Mouse (Mus musculus) CH12.LX (cell line): ENCODE data around the gene Fkbp9. TPM values are rescaled to one million over a fixed set of nuclear protein-coding genes. Genes with fewer than 3 reads are reported as not detected.

Source experiments
- DNase-seq: peaks from one replicate; pipeline ENCODE4 v3.0.0-alpha.2; 2013; ENCODE audit errors: extremely low read depth
- H3K27ac ChIP-seq: 2 replicates; pipeline ENCODE4 v1.5.1; 2012; ENCODE audit warnings: low read depth, mild to moderate bottlenecking, control low read depth, moderate library complexity; ENCODE audit not compliant: insufficient read depth
- H3K27me3 ChIP-seq: replicated peaks from 2 replicates; pipeline ENCODE3; 2012; ENCODE audit warnings: inconsistent platforms
- H3K36me3 ChIP-seq, 2 experiments: replicated peaks in 1 of 2; 2 replicates each; pipeline versions ENCODE3 to v1.6.1; 2012; ENCODE audit warnings: inconsistent platforms in 1 of 2, low read length in 1 of 2, mild to moderate bottlenecking in 1 of 2, mixed read lengths in 1 of 2, moderate library complexity in 1 of 2; ENCODE audit not compliant: control insufficient read depth in 1 of 2, insufficient read depth in 1 of 2
- H3K4me1 ChIP-seq, 2 experiments: 2 replicates each; pipeline ENCODE4 v1.6.1; 2012; ENCODE audit warnings: inconsistent platforms in 1 of 2, moderate library complexity in 1 of 2; ENCODE audit not compliant: insufficient read depth in 2 of 2, control insufficient read depth in 1 of 2
- H3K4me2 ChIP-seq: 2 replicates; pipeline ENCODE4 v1.6.1; 2012; ENCODE audit warnings: low read depth, mild to moderate bottlenecking, control low read depth; ENCODE audit not compliant: poor library complexity, insufficient read depth, severe bottlenecking
- H3K4me3 ChIP-seq, 3 experiments: fragments of 150-350 bp in 1 of 3; sonication (generic) in 1 of 3; replicated peaks in 1 of 3; 2 replicates each; pipeline versions ENCODE3 to v1.5.1; 2011 to 2012; ENCODE audit warnings: low read depth in 2 of 3, low read length in 2 of 3, mild to moderate bottlenecking in 2 of 3, moderate library complexity in 2 of 3, control low read depth in 1 of 3, improper control_type of control experiment in 1 of 3, inconsistent platforms in 1 of 3, mixed read lengths in 1 of 3; ENCODE audit not compliant: poor library complexity in 1 of 3
- H3K79me2 ChIP-seq: replicated peaks from 2 replicates; pipeline ENCODE4 v1.6.1; 2012; ENCODE audit warnings: mild to moderate bottlenecking, moderate library complexity; ENCODE audit not compliant: control insufficient read depth, poor library complexity, insufficient read depth, severe bottlenecking; ENCODE audit errors: extremely low read depth
- H3K9ac ChIP-seq: 2 replicates; pipeline ENCODE4 v1.6.1; 2012; ENCODE audit warnings: low read depth, mild to moderate bottlenecking, control low read depth, moderate library complexity; ENCODE audit not compliant: insufficient read depth
- H3K9me3 ChIP-seq: replicated peaks from 2 replicates; pipeline ENCODE3; 2012; ENCODE audit warnings: low read length, inconsistent platforms, mixed read lengths
- BHLHE40 ChIP-seq: IDR thresholded peaks from 2 replicates; pipeline ENCODE4 v1.6.1; 2011; ENCODE audit warnings: mild to moderate bottlenecking, low read depth, low read length, improper control_type of control experiment
- CHD1 ChIP-seq: IDR thresholded peaks from 2 replicates; pipeline ENCODE4 v1.6.1; 2012; ENCODE audit warnings: low read depth, low read length, improper control_type of control experiment, inconsistent platforms
- MEF2A ChIP-seq: IDR thresholded peaks from 2 replicates; pipeline ENCODE4 v1.6.1; 2014; ENCODE audit warnings: low read depth, mild to moderate bottlenecking, inconsistent platforms, low read length, improper control_type of control experiment, borderline replicate concordance
- SIN3A ChIP-seq: IDR thresholded peaks from 2 replicates; pipeline ENCODE4 v1.6.1; 2012; ENCODE audit warnings: low read length, improper control_type of control experiment, inconsistent platforms
- SMC3 ChIP-seq: IDR thresholded peaks from 2 replicates; pipeline ENCODE4 v1.6.1; 2011; ENCODE audit warnings: low read depth, low read length, improper control_type of control experiment
- ZNF384 ChIP-seq: IDR thresholded peaks from 2 replicates; pipeline ENCODE4 v1.6.1; 2012; ENCODE audit warnings: low read depth, low read length, improper control_type of control experiment, inconsistent platforms
- dilution Hi-C: fragments of 300-500 bp; cut with MboI; formaldehyde crosslinking; loops from 2 replicates; pipeline ENCODE4 v1.14.3; 2020; ENCODE audit warnings: low sequenced_read_pairs; ENCODE audit not compliant: extremely low pct_unique_long_range_greater_than_20kb, extremely low pct_ligation_motif_present
- in situ Hi-C: fragments of 300-500 bp; cut with MboI; formaldehyde crosslinking; loops from 3 replicates; pipeline ENCODE4 v1.14.3; 2019; ENCODE audit warnings: low sequenced_read_pairs, low pct_ligation_motif_present, low pct_unique_long_range_greater_than_20kb, mixed read lengths
- polyA plus RNA-seq: library from polyadenylated mRNA; unstranded; fragments of >175 nt; gene quantifications from 2 replicates; pipeline ENCODE4 v1.2.1, GENCODE M21; 2012; ENCODE audit warnings: low read depth; ENCODE audit not compliant: insufficient read length
- total RNA-seq, 2 experiments: library from RNA; depleted of rRNA; stranded (reverse); fragments of 300-350 nt in 1 of 2; fragments of >200 nt in 1 of 2; gene quantifications; 2 replicates each; pipeline ENCODE4 v1.2.3; 2012 to 2014

Fkbp9 gene
- total and polyA plus RNA-seq, 3 experiments: 0.07 to 1.7 TPM; not detected in 1

DNA sequence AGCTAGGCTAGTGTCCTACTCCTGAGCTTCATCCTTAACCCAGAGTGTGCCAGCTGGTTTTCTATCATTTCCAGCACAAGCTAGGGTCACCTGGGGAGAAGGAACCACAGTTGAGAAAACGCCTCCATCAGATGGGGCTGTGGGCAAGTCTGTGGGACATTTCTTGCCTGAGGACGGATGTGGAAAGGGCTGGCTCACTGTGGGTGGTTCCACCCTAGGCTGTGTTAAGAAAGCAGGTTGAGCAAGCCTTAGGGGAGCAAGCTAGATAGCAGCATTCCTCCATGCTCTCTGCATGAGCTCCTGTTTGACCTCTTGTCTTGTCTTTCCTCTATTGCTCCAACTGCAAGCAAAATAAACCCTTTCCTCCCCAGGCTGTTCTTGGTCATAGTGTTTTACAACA, 58.9 kb downstream of the Fkbp9 start:
- Histone ChIP-seq H3K36me3 (peaks cover 25 to 58% of the 10 kb centered on the region in 2 experiments), H3K27ac (no peak overlapping the region), H3K4me1 (no peaks in the 10 kb centered on the region), H3K27me3 (no peaks in the 10 kb centered on the region), H3K4me3 (no peak overlapping the region), H3K4me2 (no peak overlapping the region), H3K9ac (no peak overlapping the region), H3K9me3 (no peaks in the 10 kb centered on the region), H3K79me2 (no peaks in the 10 kb centered on the region; the same call in 1 of the 2 replicates)
- DNase-seq: no peak
- in situ Hi-C loops: no loop called here
- TF ChIP-seq MEF2A (no peak), CHD1 (no peak), ZNF384 (no peak)
- dilution Hi-C loops: no loop called here

GRCm38 (mm10) chr6:56899601-56900000, 67.7 kb downstream of the Fkbp9 start:
- peaks cover 0 to 19% of the 10 kb centered on the region in 2 experiments for H3K36me3 ChIP-seq
- H3K79me2 ChIP-seq: peaks cover 9% of the 10 kb centered on the region; the same call in 1 of the 2 replicates
- no peak overlapping the region for H3K27ac ChIP-seq
- H3K4me2 ChIP-seq: peak overlapping the region; percentile 50
- H3K4me3 ChIP-seq: no peak overlapping the region
- dilution Hi-C loops (no loop called here), in situ Hi-C loops (no loop called here)
- peaks cover 0 to 37% of the 10 kb centered on the region in 2 experiments; a peak in 2 of 4 replicates for H3K4me1 ChIP-seq
- TF ChIP-seq MEF2A (no peak), SIN3A (0 out of 2 replicates have a peak, but pooled peaks have one; percentile 42)
- no peak for DNase-seq
- 0 out of 2 replicates have a peak overlapping the region, but pooled peaks have one; percentile 33 for H3K9ac ChIP-seq
- no peaks in the 10 kb centered on the region for H3K27me3 ChIP-seq
- no peaks in the 10 kb centered on the region for H3K9me3 ChIP-seq

- Histone ChIP-seq H3K27me3 (no peaks in the 10 kb centered on the region), H3K4me3 (peak overlapping the region; percentile 45 to 52 (median 51)), H3K4me2 (peak overlapping the region; percentile 87), H3K9me3 (no peaks in the 10 kb centered on the region), H3K79me2 (peaks cover 12% of the 10 kb centered on the region; the same call in 1 of the 2 replicates), H3K36me3 (peaks cover 0 to 13% of the 10 kb centered on the region in 2 experiments), H3K27ac (no peak overlapping the region), H3K9ac (no peak overlapping the region; the same call in 1 of the 2 replicates), H3K4me1 (peaks cover 0 to 35% of the 10 kb centered on the region in 2 experiments; a peak in 2 of 4 replicates)
- no peak for TF ChIP-seq SMC3
- peak; percentile 54; the same call in 1 of the 2 replicates for TF ChIP-seq BHLHE40
- in situ Hi-C loops: loop anchor here (10.0 kb wide), 1 partner anchor 97 kb away; no protein-coding TSS in a partner anchor
- DNase-seq: peak; percentile 13
- dilution Hi-C loops: no loop called here
Measured at GRCm38 (mm10) chr6:56901336-56901735, 69.5 kb downstream of the Fkbp9 start.
